Mouse (Mus musculus) hindbrain, postnatal 0 days (tissue): Measurements from ENCODE around the gene 1700019N19Rik. TPM values are rescaled to one million over a fixed set of nuclear protein-coding genes. Genes with fewer than 3 reads are reported as not detected.

Experiments used
- ATAC-seq: fragments of 200-750 bp; cut with Nextera tagmentation; 2 replicates; pipeline ENCODE4 v1.8.0; 2017; ENCODE audit warnings: mild to moderate bottlenecking, moderate TSS enrichment, moderate library complexity
- DNase-seq: peaks from one replicate; pipeline ENCODE4 v3.0.0-alpha.2; 2015; ENCODE audit warnings: low spot score
- H3K27ac ChIP-seq: fragments of 300-500 bp; sonication (generic); 2 replicates; pipeline ENCODE4 v1.5.1; 2014; ENCODE audit warnings: mild to moderate bottlenecking
- H3K27me3 ChIP-seq: fragments of 300-500 bp; sonication (generic); 2 replicates; pipeline ENCODE4 v1.6.1; 2014; ENCODE audit warnings: low read length, mixed read lengths; ENCODE audit not compliant: insufficient read depth
- H3K36me3 ChIP-seq: fragments of 300-500 bp; sonication (generic); 2 replicates; pipeline ENCODE4 v1.6.1; 2014; ENCODE audit warnings: low read length, mixed read lengths; ENCODE audit not compliant: insufficient read depth
- H3K4me1 ChIP-seq: fragments of 300-500 bp; sonication (generic); 2 replicates; pipeline ENCODE4 v1.6.1; 2014; ENCODE audit warnings: antibody characterized with exemption, low read length, mixed read lengths; ENCODE audit not compliant: insufficient read depth
- H3K4me2 ChIP-seq: fragments of 300-500 bp; sonication (generic); 2 replicates; pipeline ENCODE4 v1.6.1; 2014; ENCODE audit warnings: low read depth, mild to moderate bottlenecking, low read length, moderate library complexity, mixed read lengths
- H3K4me3 ChIP-seq: fragments of 300-500 bp; sonication (generic); 2 replicates; pipeline ENCODE4 v1.5.1; 2014; ENCODE audit warnings: low read length
- H3K9ac ChIP-seq: fragments of 300-500 bp; sonication (generic); replicated peaks from 2 replicates; pipeline ENCODE4 v1.6.1; 2014; ENCODE audit warnings: mild to moderate bottlenecking, low read length, moderate library complexity, mixed read lengths
- H3K9me3 ChIP-seq: fragments of 300-500 bp; sonication (generic); 2 replicates; pipeline ENCODE4 v1.6.1; 2016; ENCODE audit warnings: low read length, mixed read lengths
- CTCF ChIP-seq: IDR thresholded peaks from 2 replicates; pipeline ENCODE4 v1.5.1; 2016; ENCODE audit warnings: antibody characterized with exemption, control low read depth, low read depth
- whole genome bisulfite sequencing: fragments of 180-500 bp; shearing (Covaris S2); extraction: QIAGEN DNeasy Blood & Tissue Kit; methylation state at CpG from one replicate; pipeline ENCODE4 v1.1.7; 2014; 5-methylcytosine and 5-hydroxymethylcytosine counted together
- polyA plus RNA-seq: library from polyadenylated mRNA; unstranded; fragments of >200 nt; fragmentation: Nextera tagmentation; extraction: Ambion mirVana; gene quantifications from 2 replicates; pipeline ENCODE4 v1.2.1, GENCODE M21; 2015
- total RNA-seq: library from RNA; depleted of rRNA; stranded (reverse); fragments of >200 nt; gene quantifications from 2 replicates; pipeline ENCODE4 v1.2.3, GENCODE M21; 2014; rRNA removed

The 1700019N19Rik gene
- total RNA-seq (not detected in 2 replicates), polyA plus RNA-seq (not detected in 2 replicates)

- Histone ChIP-seq H3K9ac (no peak within 1 kb of the TSS), H3K4me1 (no peaks in the 10 kb centered on the region), H3K4me2 (no peak within 1 kb of the TSS), H3K36me3 (peaks cover 7% of the 10 kb centered on the region; the same call in 1 of the 2 replicates), H3K4me3 (no peak within 1 kb of the TSS), H3K27me3 (no peaks in the 10 kb centered on the region), H3K9me3 (no peaks in the 10 kb centered on the region), H3K27ac (no peak within 1 kb of the TSS)
- 52% methylated on average over 10 of the region's 10 CpGs for WGBS
- DNase-seq (no peak), ATAC-seq (no peak)
- TF ChIP-seq CTCF, result no peak
Measured at GRCm38 (mm10) chr19:58794284-58794683, at the start of gene 1700019N19Rik. Gene 1700019N19Rik, minus strand, starts transcription at chr19:58794461.

GRCm38 (mm10) chr19:58843606-58844005 lies 49.3 kb upstream of the 1700019N19Rik start:
- Histone ChIP-seq H3K4me2 (no peak overlapping the region), H3K4me1 (peaks cover 10% of the 10 kb centered on the region), H3K4me3 (no peak overlapping the region), H3K36me3 (no peaks in the 10 kb centered on the region), H3K27ac (no peak overlapping the region), H3K27me3 (no peaks in the 10 kb centered on the region), H3K9ac (no peak overlapping the region), H3K9me3 (no peaks in the 10 kb centered on the region)
- 77% methylated on average over 3 of the region's 3 CpGs for WGBS
- ATAC-seq (no peak), DNase-seq (no peak)
- no peak for TF ChIP-seq CTCF

- no peaks in the 10 kb centered on the region for H3K36me3 ChIP-seq
- H3K4me1 ChIP-seq, result peaks cover 10% of the 10 kb centered on the region
- no peaks in the 10 kb centered on the region for H3K27me3 ChIP-seq
- TF ChIP-seq CTCF, result no peak
- H3K9me3 ChIP-seq, result no peaks in the 10 kb centered on the region
- DNase-seq (peak; percentile 32), ATAC-seq (no peak)
- 60% methylated on average over 5 of the region's 5 CpGs for WGBS
- no peak overlapping the region for H3K4me2 ChIP-seq
- no peak overlapping the region for H3K9ac ChIP-seq
- H3K4me3 ChIP-seq, result no peak overlapping the region
- no peak overlapping the region for H3K27ac ChIP-seq
Measured at GRCm38 (mm10) chr19:58840721-58841271, 46.5 kb upstream of the 1700019N19Rik start.

GRCm38 (mm10) chr19:58839806-58840205 lies 45.5 kb upstream of the 1700019N19Rik start:
- 71% methylated on average over 4 of the region's 4 CpGs for WGBS
- no peak overlapping the region for H3K27ac ChIP-seq
- no peaks in the 10 kb centered on the region for H3K27me3 ChIP-seq
- no peaks in the 10 kb centered on the region for H3K36me3 ChIP-seq
- H3K9me3 ChIP-seq, result no peaks in the 10 kb centered on the region
- ATAC-seq, result no peak
- no peak overlapping the region for H3K9ac ChIP-seq
- peaks cover 10% of the 10 kb centered on the region for H3K4me1 ChIP-seq
- TF ChIP-seq CTCF, result no peak
- H3K4me2 ChIP-seq, result no peak overlapping the region
- DNase-seq, result no peak
- no peak overlapping the region for H3K4me3 ChIP-seq

GRCm38 (mm10) chr19:58839345-58839744 lies 45.1 kb upstream of the 1700019N19Rik start:
- H3K4me2 ChIP-seq, result no peak overlapping the region
- 40% methylated on average over 3 of the region's 3 CpGs for WGBS
- ATAC-seq (no peak), DNase-seq (no peak)
- no peaks in the 10 kb centered on the region for H3K9me3 ChIP-seq
- no peak overlapping the region for H3K27ac ChIP-seq
- TF ChIP-seq CTCF, result no peak
- no peaks in the 10 kb centered on the region for H3K36me3 ChIP-seq
- no peak overlapping the region for H3K9ac ChIP-seq
- H3K4me1 ChIP-seq, result peaks cover 10% of the 10 kb centered on the region
- H3K27me3 ChIP-seq, result no peaks in the 10 kb centered on the region
- no peak overlapping the region for H3K4me3 ChIP-seq

- no peak overlapping the region for H3K4me2 ChIP-seq
- WGBS, result 56% methylated on average over 9 of the region's 9 CpGs
- ATAC-seq, result no peak
- no peaks in the 10 kb centered on the region for H3K9me3 ChIP-seq
- H3K27me3 ChIP-seq, result no peaks in the 10 kb centered on the region
- no peak overlapping the region for H3K9ac ChIP-seq
- H3K4me1 ChIP-seq, result peaks cover 10% of the 10 kb centered on the region
- H3K36me3 ChIP-seq, result no peaks in the 10 kb centered on the region
- DNase-seq, result no peak
- no peak for TF ChIP-seq CTCF
- H3K27ac ChIP-seq, result no peak overlapping the region
- no peak overlapping the region for H3K4me3 ChIP-seq
Measured at GRCm38 (mm10) chr19:58838706-58839105, 44.4 kb upstream of the 1700019N19Rik start.

- H3K27me3 ChIP-seq, result no peaks in the 10 kb centered on the region
- H3K4me2 ChIP-seq, result no peak overlapping the region
- no peaks in the 10 kb centered on the region for H3K36me3 ChIP-seq
- H3K4me1 ChIP-seq, result peaks cover 13% of the 10 kb centered on the region
- no peak for ATAC-seq
- H3K27ac ChIP-seq, result 0 out of 2 replicates have a peak overlapping the region, but pooled peaks have one; percentile 2
- H3K9ac ChIP-seq, result no peak overlapping the region
- DNase-seq, result peak; percentile 36
- H3K4me3 ChIP-seq, result no peak overlapping the region
- no peak for TF ChIP-seq CTCF
- WGBS, result 52% methylated on average over 13 of the region's 13 CpGs
- no peaks in the 10 kb centered on the region for H3K9me3 ChIP-seq
Measured at GRCm38 (mm10) chr19:58833639-58834180, 39.4 kb upstream of the 1700019N19Rik start.
